Mouse (Mus musculus) retina, embryonic 14.5 days (tissue): ENCODE measurements around the gene Ciz1.

Experiments
- DNase-seq: peaks from one replicate; pipeline ENCODE4 v3.0.0-alpha.2; 2015; ENCODE audit warnings: low spot score

Gene Ciz1

GRCm38 (mm10) chr2:32418430-32419151 is 66.5 kb downstream of the Ciz1 start:
- DNase-seq, result no peak

GRCm38 (mm10) chr2:32419359-32419758 is 67.2 kb downstream of the Ciz1 start:
- no peak for DNase-seq

DNA sequence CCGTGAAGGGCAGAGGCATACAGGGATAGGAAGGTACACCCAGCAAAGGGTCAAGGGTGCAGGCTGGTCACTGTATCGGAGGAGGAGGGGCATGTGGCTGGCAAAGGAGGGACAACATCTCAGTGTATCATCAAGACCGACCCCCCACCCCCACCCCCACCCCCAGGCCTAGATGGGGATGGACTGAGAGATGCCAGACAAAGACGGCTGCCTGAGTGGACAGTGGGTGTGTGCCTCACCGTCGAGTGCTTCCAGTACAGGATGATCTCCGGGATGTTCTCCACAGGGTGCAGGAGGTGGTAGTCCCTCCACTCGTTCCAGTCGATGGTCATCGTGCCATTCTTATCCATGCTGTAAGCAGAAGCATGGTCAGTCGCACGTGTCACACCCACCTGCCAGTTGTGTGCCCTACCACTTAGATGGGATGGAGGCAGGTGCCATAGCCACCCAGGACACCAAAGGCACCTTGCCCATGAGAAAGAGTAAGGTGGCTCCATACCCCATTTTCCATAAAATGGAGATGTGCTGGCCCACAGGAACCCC is 68.0 kb downstream of the Ciz1 start:
- DNase-seq, result no peak

DNA sequence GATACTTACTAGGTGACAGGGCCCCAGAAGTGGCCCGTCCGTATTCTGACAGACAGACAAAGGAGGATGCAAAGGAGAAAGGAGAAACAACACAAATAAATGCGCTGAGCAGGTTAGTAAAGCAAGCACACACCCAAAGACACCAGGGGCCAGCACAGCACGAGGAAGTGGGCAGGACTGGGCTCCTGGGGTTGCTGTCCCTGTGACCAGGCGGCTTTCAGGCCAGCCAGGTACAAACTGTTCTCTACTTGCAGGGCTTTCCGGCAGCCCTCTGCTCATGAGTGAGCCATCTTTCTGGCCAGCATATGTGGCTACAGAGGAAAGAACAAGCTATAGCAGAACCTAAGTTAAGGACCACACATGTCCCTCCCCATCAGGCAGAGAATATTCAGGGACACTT is 68.5 kb downstream of the Ciz1 start:
- no peak for DNase-seq

- DNase-seq, result no peak
Measured at GRCm38 (mm10) chr2:32421851-32422251, 69.7 kb downstream of the Ciz1 start.

DNA sequence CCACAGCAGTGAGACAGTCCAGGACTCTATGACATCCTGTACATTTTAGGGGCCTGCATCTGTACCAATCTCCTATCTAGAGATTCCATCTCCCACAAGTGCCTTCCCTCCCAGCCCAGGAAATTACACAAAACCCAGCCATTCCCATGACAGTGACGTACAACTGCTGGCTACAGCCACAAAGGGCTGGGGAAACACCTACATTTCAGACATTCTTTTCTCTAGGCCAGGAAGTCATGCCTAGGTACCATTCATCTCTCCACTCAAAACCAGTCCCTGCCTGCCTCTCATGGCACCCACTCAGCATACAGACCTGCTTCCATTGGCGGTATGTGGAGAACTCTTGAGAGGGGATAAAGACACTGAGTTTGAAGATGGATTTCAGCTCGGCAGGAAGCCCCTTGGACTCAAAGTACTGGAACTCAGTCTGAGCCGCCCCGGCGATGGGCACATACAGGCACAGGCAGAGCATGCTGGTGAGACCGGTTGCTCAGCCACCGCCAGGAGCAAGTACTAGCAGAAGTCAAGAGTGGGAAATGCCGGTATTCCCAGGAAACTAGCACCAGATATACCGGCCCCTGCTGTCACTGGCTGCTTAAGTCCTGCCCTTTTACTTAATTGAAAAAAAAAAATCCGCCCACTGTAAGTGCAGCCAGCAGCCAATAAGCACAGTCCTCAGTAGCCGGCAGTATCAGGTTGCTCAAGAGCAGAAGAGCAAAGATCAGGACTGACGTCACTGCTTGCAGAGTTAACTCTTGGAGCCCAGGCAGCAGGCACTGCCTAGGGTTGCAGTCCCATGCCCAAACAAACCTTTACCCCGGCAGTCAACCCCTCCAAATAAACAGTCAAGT is 71.6 kb downstream of the Ciz1 start:
- DNase-seq, result peak; percentile 79

- no peak for DNase-seq
Measured at GRCm38 (mm10) chr2:32424796-32425195, 72.7 kb downstream of the Ciz1 start.

- no peak for DNase-seq
Measured at GRCm38 (mm10) chr2:32425568-32425967, 73.4 kb downstream of the Ciz1 start.

DNA sequence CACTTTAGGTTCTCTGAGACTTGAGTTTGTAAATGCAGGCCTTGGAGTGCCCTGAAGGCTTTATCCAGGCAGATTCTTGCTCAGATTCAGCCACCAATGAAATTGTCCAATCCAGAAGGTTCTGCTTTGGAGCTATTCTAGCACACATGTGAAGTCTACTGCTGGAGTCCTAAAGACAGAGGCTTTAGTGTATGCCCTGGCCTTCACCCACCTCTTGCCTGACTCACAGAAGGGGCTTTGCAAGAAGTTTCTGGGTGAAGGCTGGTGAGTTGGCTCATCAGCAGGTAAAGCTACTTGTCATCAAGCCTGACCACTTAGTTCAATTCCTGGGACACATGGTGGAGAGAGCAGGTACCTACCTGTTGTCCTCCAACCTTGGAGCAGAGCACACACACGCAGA is 74.0 kb downstream of the Ciz1 start:
- DNase-seq, result no peak

DNA sequence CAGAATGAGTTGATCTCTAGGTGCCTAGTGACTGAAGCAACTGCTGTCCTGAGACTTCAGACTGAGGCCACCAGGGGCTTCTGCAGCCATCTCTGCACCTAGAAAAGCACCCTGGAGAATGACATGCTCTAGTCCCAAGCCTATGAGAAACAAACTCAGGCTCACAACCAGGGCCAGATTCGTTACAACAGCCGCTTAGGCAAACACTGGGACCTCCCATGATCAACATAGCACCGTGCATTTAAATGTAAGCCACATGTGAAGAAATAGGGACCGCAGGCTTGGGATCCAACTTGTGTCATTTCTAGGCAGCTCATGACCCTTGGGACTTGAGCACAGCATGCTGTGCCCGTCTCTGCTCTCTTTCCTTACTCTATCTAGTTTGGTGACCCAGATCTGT is 75.6 kb downstream of the Ciz1 start:
- no peak for DNase-seq

- DNase-seq, result no peak
Measured at GRCm38 (mm10) chr2:32428262-32428722, 76.2 kb downstream of the Ciz1 start.

DNA sequence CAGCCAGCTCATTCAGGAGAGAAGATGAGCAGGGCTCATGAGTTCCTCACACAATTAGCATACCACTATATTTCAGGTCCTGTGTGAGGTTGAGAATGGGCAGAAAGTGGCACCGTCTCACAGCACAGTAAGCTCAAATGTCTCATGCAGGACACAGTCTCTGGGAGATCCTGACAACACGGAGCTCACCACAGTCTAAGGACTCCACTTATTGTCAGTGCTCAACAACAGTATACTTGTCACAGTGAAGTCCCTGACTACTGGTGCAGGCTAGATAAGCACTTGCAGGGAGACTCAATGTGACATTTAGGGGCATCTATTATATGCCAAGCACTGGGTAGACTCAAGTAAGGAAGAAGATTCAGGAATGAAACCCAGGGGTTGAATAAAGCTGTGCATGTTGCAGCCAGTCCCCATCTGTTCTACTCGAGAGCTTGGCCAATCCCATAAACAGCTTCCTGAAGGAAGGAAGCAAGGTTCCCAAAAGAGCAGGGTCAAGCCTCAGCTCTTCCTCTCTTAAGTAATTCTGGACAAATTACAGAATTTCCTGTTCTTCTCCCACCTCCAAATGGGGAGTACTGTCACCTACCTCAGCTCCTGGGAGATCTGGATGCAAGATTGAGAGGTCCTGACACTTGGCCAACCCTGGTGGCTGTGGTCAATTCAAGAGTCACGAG is 77.2 kb downstream of the Ciz1 start:
- no peak for DNase-seq
